Mouse (Mus musculus) neural tube, embryonic 14.5 days (tissue): Measurements from ENCODE around the gene Ssna1. TPM values are rescaled to one million over a fixed set of nuclear protein-coding genes. Genes with fewer than 3 reads are reported as not detected.
A peak's percentile ranks its signal among the peaks of the same experiment; 100 is the strongest.
"Not testable (repeated sequence)": the region's sequence is repeated elsewhere in the genome, so short reads cannot be mapped to it uniquely, and the experiment has no call there.

Source experiments
- ATAC-seq: fragments of 200-750 bp; cut with Nextera tagmentation; 2 replicates; pipeline ENCODE4 v1.8.0; 2017; ENCODE audit warnings: low read depth, mild to moderate bottlenecking, moderate TSS enrichment, moderate library complexity
- H3K27ac ChIP-seq: fragments of 300-500 bp; sonication (generic); 2 replicates; pipeline ENCODE4 v1.5.1; 2014; ENCODE audit warnings: low read depth, mild to moderate bottlenecking, control low read depth, low read length, moderate library complexity, mixed read lengths
- H3K27me3 ChIP-seq: fragments of 300-500 bp; sonication (generic); 2 replicates; pipeline ENCODE4 v1.6.1; 2014; ENCODE audit warnings: low read length; ENCODE audit not compliant: control insufficient read depth, insufficient read depth
- H3K36me3 ChIP-seq: fragments of 300-500 bp; sonication (generic); 2 replicates; pipeline ENCODE4 v1.6.1; 2014; ENCODE audit warnings: low read length, mixed read lengths; ENCODE audit not compliant: control insufficient read depth, insufficient read depth
- H3K4me1 ChIP-seq: fragments of 300-500 bp; sonication (generic); 2 replicates; pipeline ENCODE4 v1.6.1; 2014; ENCODE audit warnings: low read length; ENCODE audit not compliant: control insufficient read depth, insufficient read depth
- H3K4me2 ChIP-seq: fragments of 300-500 bp; sonication (generic); 2 replicates; pipeline ENCODE4 v1.6.1; 2014; ENCODE audit warnings: mild to moderate bottlenecking, low read depth, low read length, control low read depth
- H3K4me3 ChIP-seq: fragments of 300-500 bp; sonication (generic); 2 replicates; pipeline ENCODE4 v1.5.1; 2014; ENCODE audit warnings: low read depth, low read length, control low read depth, mixed read lengths
- H3K9ac ChIP-seq: fragments of 300-500 bp; sonication (generic); replicated peaks from 2 replicates; pipeline ENCODE4 v1.6.1; 2014; ENCODE audit warnings: low read depth, mild to moderate bottlenecking, control low read depth, low read length, mixed read lengths
- H3K9me3 ChIP-seq: fragments of 300-500 bp; sonication (generic); 2 replicates; pipeline ENCODE4 v1.6.1; 2016; ENCODE audit warnings: low read length; ENCODE audit not compliant: control insufficient read depth
- WGBS: fragments of 180-500 bp; shearing (Covaris S2); extraction: QIAGEN DNeasy Blood & Tissue Kit; methylation state at CpG from one replicate; pipeline ENCODE4 v1.1.7; 2014; 5-methylcytosine and 5-hydroxymethylcytosine counted together
- polyA plus RNA-seq: library from polyadenylated mRNA; unstranded; fragments of >200 nt; fragmentation: Nextera tagmentation; extraction: Ambion mirVana; gene quantifications from 2 replicates; pipeline ENCODE4 v1.2.1, GENCODE M21; 2014

The Ssna1 gene
- polyA plus RNA-seq, 1 experiment from 2014 or later, result 182 TPM

DNA sequence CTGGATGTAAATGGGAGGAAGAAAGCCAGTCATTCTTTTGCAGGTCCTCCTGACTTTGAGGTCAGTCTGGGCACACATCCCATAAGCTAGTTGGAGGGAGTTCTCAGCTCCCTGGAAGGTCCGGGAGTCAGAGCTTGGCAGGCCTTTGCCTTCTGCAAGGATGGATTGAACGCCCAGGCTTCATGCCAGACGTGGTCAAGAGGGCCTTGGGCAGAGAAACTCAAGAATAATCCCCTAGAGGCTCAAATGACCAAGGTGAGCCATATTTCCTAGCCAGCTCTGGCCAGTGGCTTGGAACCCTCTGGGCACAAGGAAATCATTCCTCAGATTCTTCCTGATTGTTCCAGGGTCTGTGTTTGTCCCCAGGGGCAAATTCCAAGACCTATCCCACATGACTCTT, 7.4 kb downstream of the Ssna1 start:
- Histone ChIP-seq H3K27ac (no peak overlapping the region), H3K4me2 (peak overlapping the region; percentile 99), H3K4me3 (peak overlapping the region; percentile 12; the same call in 1 of the 2 replicates), H3K27me3 (no peaks in the 10 kb centered on the region), H3K4me1 (peaks cover 50% of the 10 kb centered on the region), H3K36me3 (peaks cover 11% of the 10 kb centered on the region), H3K9ac (peak overlapping the region; percentile 26), H3K9me3 (no peaks in the 10 kb centered on the region)
- ATAC-seq, result no peak
- WGBS, result 70% methylated on average over 3 of the region's 3 CpGs

DNA sequence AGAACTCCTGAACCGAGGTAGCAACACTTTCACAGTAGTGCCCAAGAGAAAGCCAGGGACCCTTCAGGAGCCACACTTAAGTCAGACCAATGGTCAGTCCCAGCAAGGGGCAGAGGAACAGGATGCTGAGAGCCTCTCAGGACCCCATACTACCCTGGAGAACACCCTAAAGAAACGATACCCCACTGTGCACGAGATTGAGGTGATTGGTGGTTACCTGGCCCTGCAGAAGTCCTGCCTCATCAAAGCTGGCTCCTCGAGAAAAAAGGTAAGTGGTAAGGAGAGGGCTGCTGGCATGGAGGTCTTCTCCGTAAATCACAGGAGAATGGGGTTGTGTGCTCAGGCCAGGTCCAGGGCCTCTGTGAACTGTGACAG, 8.0 kb downstream of the Ssna1 start:
- no peak for ATAC-seq
- Histone ChIP-seq H3K4me1 (peaks cover 50% of the 10 kb centered on the region), H3K4me2 (peak overlapping the region; percentile 99), H3K27ac (no peak overlapping the region), H3K4me3 (peak overlapping the region; percentile 71; the same call in 1 of the 2 replicates), H3K9ac (peak overlapping the region; percentile 68; the same call in 1 of the 2 replicates), H3K9me3 (no peaks in the 10 kb centered on the region), H3K27me3 (no peaks in the 10 kb centered on the region), H3K36me3 (peaks cover 6% of the 10 kb centered on the region)
- 85% methylated on average over 5 of the region's 5 CpGs for WGBS

DNA sequence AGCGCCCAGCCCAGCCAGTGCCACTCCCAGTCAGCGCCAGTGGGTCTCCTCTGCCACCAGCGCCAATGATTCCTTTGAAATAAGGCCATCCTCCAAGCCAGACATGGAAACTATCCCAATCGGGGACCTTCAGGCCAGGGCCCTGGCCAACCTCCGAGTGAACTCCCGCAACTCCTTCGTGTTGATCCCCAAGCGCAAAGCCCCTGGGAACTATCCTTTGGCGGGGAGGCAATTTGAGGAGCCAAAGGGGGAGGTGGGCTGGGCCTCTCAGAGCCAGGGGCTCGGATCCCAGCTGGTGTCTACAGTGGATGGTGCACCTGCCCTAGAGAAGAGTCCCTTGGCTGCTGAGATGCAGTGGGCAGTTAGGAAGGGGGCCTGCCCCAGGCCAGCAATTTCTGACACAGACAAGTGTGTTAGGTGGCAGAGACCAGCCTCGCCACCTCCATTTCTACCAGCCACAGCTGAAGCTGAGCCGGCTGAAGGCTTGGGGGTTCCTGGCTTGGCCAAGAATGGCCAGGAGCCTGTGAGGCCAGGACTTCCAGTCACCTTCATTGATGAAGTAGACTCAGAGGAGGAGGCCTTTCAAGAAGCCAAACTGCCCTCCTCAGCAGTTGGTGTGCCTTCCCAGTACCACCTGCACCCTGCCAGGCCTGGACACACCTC, 8.5 kb downstream of the Ssna1 start:
- H3K27me3 ChIP-seq, result no peaks in the 10 kb centered on the region
- no peaks in the 10 kb centered on the region for H3K9me3 ChIP-seq
- ATAC-seq, result no peak
- peaks cover under 1% of the 10 kb centered on the region for H3K36me3 ChIP-seq
- peaks cover 50% of the 10 kb centered on the region for H3K4me1 ChIP-seq
- H3K4me2 ChIP-seq, result peak overlapping the region; percentile 99
- H3K4me3 ChIP-seq, result peak overlapping the region; percentile 71
- 11% methylated on average over 12 of the region's 12 CpGs for WGBS
- peak overlapping the region; percentile 68; the same call in 1 of the 2 replicates for H3K27ac ChIP-seq
- peak overlapping the region; percentile 68 for H3K9ac ChIP-seq

DNA sequence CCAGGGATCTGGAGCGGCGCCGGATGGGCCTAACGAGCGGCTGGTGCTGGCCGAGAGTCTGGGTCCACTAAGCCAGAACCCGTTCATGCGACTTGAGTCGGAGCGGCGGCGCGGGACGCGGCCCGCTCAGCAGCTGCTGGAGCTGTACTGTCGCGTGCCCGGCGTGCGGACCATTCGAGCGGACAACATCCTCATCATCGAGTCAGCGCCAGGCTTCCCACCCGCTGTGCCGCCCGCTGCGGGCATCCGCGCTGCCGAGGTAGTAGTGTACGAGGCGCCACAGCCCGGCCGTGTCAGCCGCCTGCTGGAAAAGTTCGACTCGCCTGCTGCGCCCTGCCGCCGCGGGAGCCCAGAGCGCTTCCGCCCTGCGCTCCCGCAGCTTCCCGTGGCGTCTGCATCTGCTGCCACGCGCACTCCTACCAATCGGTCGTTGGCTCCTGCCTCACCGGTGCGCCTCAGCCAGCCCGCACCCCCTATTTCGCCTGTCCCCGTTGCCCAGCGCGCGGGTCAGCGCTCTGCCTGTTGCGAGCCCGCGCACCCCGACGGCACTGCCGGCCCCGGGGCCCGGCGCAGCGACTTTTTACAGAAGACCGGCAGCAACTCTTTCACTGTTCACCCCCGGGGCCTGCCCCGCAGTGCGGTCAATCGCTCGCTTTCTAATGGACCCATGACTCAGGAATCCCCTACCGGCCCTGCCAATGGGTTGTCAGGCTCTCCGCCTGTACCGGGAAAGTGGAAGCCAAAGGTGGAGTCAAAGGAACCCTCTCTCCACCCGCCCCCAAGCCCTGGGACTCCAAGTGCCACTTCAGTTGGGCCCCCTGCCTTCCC, 9.2 kb downstream of the Ssna1 start:
- Histone ChIP-seq H3K4me1 (peaks cover 50% of the 10 kb centered on the region), H3K36me3 (no peaks in the 10 kb centered on the region), H3K4me2 (peak overlapping the region; percentile 99), H3K27ac (peak overlapping the region; percentile 68), H3K9ac (peak overlapping the region; percentile 68), H3K4me3 (peak overlapping the region; percentile 71), H3K9me3 (no peaks in the 10 kb centered on the region), H3K27me3 (no peaks in the 10 kb centered on the region)
- ATAC-seq, result peak; percentile 23; the same call in 1 of the 2 replicates
- WGBS, result under 1% methylated on average over 82 of the region's 82 CpGs

DNA sequence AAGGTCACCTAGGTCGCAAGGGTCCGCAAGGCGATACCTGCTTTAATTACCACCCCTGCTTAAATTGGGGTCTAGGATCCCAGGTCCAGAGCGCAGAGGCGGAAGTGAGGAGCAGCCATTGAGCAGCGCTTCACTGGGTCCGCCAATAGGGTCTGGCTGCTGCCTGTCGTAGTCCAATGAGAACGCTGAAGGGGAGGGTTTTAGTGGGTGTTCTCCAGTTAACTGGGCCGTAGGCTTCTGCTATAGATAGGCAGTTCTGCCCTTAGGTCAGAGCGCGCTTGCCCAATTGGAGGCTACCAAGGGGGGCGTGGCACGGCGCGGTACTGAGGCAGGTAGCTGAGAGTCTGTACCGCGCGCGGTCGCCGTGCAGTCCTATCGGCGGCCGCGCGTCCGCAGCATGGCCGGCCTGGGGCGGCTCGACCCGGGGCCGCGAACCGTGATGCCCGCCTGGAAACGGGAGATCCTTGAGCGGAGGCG, 9.9 kb downstream of the Ssna1 start, which contains the start of gene Tprn:
Gene Tprn (plus strand): TSS at position 328 of the 477 bp plus-strand sequence.
- no peaks in the 10 kb centered on the region for H3K27me3 ChIP-seq
- no peaks in the 10 kb centered on the region for H3K36me3 ChIP-seq
- peak within 1 kb of the TSS; percentile 99 for H3K4me2 ChIP-seq
- peak; percentile 98 for ATAC-seq
- peak within 1 kb of the TSS; percentile 68 for H3K9ac ChIP-seq
- under 1% methylated on average over 39 of the region's 39 CpGs for WGBS
- peak within 1 kb of the TSS; percentile 71 for H3K4me3 ChIP-seq
- H3K4me1 ChIP-seq, result peaks cover 43% of the 10 kb centered on the region
- H3K9me3 ChIP-seq, result no peaks in the 10 kb centered on the region
- peak within 1 kb of the TSS; percentile 68 for H3K27ac ChIP-seq

DNA sequence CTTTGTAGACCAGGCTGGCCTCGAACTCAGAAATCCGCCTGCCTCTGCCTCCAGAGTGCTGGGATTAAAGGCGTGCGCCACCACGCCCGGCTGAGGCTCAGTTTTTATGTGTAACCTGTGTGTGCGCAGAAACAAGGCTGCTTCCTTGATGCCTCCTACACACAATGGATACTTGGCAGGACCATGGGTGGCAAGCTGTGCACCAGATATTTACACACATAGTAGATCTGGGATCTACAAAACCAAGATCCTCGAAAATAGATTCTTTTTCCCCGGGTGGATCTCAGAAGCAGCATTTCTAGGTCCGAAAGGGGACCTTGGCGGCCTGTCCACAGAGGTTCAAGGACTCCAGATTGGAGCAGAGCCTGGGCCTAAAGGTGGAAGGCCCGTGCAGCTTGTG, 10.4 kb downstream of the Ssna1 start:
- H3K4me1 ChIP-seq, result peaks cover 38% of the 10 kb centered on the region
- H3K4me3 ChIP-seq, result peak overlapping the region; percentile 71
- H3K4me2 ChIP-seq, result peak overlapping the region; percentile 99
- peak overlapping the region; percentile 68 for H3K9ac ChIP-seq
- WGBS, result 48% methylated on average over 12 of the region's 12 CpGs
- ATAC-seq, result peak; percentile 2
- peak overlapping the region; percentile 68; the same call in 1 of the 2 replicates for H3K27ac ChIP-seq
- no peaks in the 10 kb centered on the region for H3K27me3 ChIP-seq
- no peaks in the 10 kb centered on the region for H3K9me3 ChIP-seq
- H3K36me3 ChIP-seq, result no peaks in the 10 kb centered on the region

DNA sequence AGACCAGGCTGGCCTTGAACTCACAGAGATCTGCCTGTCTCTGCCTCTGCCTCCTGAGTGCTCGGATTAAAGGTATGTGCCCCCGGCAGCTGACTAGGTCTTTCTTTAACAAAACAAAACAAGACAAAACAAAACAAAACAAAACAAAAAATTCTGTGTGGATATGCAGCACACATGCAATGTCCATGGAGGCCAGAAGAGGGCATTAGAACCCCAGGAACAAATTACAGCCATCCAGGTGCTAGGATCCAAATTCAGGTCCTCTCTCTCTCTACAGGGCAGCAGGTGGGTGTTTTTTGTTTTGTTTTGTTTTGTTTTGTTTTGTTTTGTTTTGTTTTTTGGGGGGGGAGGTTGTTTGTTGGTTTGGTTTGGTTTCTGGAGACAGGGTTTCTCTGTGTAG, 13.4 kb downstream of the Ssna1 start:
- Histone ChIP-seq H3K9ac (no peak overlapping the region), H3K27ac (no peak overlapping the region), H3K4me2 (no peak overlapping the region), H3K4me1 (peaks cover 20% of the 10 kb centered on the region), H3K36me3 (no peaks in the 10 kb centered on the region), H3K27me3 (no peaks in the 10 kb centered on the region; the same call in 1 of the 2 replicates), H3K4me3 (no peak overlapping the region), H3K9me3 (no peaks in the 10 kb centered on the region)
- 56% methylated on average over 2 of the region's 2 CpGs for WGBS
- no peak for ATAC-seq

DNA sequence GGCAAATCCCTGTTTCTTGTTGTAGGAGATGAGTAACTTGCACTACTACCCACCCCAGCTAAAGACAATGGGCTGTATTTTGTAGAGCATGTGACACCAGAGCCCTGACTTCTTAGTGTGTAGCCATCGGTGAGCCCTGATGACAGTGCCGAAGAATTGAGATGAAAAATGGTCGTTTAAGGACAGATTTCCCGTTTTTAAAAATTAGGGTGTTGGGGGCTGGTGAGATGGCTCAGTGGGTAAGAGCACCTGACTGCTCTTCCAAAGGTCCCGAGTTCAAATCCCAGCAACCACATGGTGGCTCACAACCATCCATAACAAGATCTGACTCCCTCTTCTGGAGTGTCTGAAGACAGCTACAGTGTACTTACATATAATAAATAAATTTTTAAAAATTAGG, 15.0 kb downstream of the Ssna1 start:
- not testable (repeated sequence) for H3K27me3 ChIP-seq, H3K4me3 ChIP-seq, H3K9me3 ChIP-seq, H3K4me2 ChIP-seq, H3K36me3 ChIP-seq, H3K9ac ChIP-seq, ATAC-seq, H3K27ac ChIP-seq
- WGBS, result 92% methylated on average over 5 of the region's 5 CpGs
- H3K4me1 ChIP-seq, result peaks cover 12% of the 10 kb centered on the region
